Mouse (Mus musculus) telencephalon, adult 2 months (tissue): ENCODE results near the gene Pid1.
"Not testable (repeated sequence)": the region's sequence is repeated elsewhere in the genome, so short reads cannot be mapped to it uniquely, and the experiment has no call there.

Experiments
- DNase-seq: peaks from one replicate; pipeline ENCODE4 v3.0.0-alpha.2; 2011; ENCODE audit warnings: low read depth, low spot score

The Pid1 gene

DNA sequence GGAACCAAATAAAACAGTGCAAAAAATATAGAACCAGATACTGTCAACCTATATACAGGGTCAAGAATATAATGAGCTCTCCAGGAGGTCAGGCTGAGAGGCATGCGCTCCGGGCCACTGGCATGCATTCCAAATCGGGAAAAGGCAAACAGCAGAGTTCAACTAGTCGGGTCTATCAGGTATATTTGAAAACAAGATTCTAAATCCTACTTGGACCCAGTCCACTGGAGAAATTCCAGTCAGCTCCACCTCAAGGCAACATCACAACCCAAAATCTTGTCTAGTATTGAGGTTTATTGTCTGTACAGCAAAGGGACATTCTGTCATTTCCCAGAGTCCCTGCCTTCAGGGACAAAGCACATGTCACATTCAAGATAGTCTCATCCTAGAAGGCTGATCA is 91.0 kb downstream of the Pid1 start:
- DNase-seq: no peak

DNA sequence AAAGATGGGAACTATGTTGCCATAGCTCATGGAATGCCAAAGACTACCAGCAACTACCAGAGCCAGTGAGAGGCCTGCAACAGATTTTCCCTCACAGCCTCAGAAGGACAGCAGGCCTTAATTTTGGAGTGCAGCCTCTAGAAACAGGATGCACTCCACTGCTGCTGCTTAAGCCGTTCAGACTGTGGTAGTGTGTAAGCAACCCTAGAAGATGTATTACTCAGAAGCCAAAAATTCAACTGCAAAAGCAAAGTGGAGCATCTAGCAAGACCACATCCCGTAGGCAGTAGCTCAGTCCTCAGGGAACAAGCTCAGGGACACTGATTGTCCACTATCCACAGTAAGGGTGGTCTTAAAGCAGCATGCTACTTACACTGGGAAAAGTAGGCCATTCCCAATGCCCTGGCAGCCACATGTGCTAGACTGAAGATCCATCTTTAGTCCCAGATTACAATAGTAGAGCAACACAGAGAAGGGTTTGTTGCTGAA is 92.2 kb downstream of the Pid1 start:
- DNase-seq: no peak

DNA sequence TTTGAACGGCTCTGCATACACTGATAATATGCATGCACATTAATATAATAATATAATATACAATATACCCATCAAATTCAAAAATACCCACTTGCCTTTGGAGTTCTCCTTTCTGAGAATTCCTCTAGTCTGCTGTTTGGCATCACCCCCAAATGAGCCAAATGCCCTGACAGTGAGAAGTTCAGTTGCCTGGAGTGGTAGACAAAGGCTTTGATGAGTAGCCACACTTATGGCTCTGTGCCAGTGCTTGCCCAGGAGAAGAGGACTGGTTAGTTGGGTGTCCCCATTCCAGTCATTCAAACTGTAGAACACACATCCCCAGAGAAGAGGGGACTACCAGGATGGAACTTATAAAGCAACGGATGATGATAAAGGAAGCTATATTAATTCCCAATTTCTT is 106.3 kb downstream of the Pid1 start:
- DNase-seq: no peak

DNA sequence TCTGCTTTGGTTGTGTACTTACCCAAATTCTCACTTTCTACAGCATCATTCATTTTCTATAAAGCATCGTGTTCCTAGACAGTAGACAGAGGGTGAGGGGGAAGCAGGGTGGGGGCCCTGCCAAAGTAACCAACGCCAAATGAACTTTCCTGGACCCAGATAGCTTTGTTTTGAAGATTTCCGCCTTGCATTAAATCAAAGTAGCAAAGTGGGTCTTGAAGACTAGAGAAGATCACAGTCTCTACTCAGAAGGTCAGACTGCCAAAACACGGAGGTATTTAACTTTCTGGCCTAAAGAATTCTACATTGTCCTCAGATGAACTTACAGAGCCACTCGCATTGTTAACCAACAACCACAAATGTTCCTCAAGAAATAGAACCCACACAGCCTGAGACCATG is 109.6 kb downstream of the Pid1 start:
- DNase-seq: no peak

DNA sequence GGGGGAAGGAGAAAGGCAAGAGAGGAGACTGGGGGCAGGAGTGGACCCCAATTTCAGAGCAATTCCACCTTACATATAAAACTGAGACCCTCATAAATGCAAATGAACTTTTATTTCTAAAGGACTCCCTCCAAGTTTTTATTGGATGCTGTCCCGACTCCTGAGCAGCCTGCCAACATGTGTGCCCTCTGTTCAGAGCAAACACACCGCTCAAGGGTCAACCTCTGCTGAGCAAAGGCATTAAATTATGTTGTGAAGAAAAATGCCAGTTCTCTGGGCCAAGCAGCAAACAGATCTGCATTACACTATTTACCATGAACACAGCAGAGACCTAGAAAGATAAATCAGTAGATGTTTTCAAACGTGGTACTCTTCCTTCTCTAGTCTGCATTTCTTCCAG is 110.1 kb downstream of the Pid1 start:
- DNase-seq: no peak

DNA sequence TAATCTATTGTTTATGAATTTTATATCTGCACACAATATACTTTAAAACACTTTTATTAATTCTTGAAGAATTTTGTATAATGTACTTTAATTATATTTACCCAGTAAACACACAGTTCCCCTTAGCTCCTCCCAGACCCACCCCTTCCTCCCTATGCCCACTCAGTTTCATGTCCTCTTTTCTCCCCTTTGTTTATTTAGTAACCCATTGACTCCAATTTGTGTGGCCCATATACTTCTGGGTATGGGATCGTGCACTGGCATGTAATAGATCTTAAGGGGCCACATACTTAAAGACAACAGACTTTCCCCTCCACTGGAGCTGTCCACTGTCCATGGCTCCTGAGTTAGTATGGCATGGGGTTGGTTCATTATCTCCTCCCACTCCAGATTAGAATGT is 112.8 kb downstream of the Pid1 start:
- no peak for DNase-seq

DNA sequence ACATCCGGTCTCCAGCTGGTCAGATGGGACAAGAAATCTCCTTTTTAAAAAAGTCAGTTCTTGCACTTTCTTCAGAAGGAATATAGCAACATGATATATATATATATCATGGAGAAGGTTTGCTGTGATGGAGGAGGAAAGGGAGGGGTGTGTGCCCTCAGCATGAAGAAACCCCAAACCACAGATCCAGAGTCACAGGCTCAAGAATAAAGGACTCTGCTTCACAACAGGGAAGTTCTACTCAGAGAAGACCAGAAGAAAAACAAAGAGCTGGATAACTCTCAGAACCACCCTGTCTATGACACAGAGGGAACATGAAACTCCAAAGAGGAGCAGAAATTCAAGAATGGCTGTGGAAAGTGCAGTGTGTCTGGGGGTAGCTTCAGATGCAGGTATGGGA is 113.2 kb downstream of the Pid1 start:
- DNase-seq: no peak

DNA sequence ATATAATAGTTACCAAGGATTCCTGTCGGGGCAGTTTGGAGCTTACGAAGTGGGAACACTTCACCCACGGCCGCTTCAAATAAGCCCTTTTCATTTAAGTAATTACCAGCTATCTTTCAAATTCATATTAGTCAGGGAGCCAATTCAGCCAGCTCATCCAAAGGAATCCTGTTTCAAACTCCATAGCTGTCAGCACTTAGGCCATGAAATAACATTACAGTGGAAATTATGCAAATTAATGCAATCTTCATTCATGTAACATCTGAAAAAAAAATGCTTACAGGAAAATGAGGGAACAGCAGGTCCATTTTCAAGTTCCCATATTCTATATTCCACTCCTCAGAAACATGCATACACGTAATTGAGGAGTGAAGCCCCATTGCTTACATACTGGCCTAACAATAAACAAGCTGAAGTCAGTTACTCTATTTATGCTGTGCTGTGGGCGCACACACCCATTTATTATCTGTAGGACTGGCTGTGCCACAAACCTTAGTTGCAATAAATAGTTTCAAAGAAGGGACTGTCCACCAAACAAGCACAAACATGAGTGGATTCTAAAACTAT is 114.1 kb downstream of the Pid1 start:
- DNase-seq: peak; percentile 51

DNA sequence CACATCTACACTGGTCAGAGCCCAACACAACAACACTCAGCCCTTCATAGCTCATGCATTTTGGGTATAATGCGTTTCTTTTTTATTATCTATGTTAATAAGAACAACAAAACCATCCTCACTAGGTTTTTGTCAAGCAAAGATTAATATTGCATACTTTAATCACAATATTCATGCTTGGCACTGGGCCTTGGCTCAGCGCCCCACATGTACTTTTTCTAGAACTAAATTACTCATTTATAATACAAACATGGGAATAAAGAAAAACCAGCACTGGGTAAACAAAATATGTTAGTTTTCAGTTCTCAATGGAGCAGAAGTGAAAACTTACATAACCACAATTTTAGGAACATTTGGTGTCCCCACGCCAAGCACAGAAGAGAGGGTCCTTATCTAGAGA is 116.9 kb downstream of the Pid1 start:
- no peak for DNase-seq

DNA sequence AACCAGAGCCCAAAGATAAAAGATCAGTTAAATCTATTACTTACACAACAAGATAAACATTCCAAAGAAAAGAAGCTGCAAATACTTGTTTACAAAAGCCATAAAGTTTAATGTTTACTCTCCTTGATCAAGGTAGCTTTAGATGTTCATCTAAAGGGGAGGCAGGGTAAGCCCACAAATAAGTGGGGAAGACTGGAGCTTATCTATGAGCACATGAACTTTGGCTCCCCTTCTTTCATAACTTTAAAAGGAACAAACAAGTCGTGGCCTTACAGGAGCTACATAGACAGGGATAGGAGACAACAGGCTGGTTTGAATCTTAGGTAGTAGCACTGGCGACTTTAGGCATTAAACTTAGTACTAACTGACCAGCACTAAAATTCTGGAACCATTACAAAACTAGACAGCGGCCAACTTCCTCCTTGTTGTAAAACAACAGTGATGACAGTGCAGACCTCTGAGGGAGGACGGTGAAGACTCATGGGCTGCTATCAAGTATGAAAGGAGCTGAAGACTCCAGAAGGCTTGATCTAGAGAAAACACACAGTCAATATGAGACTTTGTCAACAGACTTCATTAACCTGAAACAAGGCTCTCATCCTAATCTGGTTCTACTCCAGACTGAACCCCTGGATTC is 122.7 kb downstream of the Pid1 start:
- DNase-seq: no peak

DNA sequence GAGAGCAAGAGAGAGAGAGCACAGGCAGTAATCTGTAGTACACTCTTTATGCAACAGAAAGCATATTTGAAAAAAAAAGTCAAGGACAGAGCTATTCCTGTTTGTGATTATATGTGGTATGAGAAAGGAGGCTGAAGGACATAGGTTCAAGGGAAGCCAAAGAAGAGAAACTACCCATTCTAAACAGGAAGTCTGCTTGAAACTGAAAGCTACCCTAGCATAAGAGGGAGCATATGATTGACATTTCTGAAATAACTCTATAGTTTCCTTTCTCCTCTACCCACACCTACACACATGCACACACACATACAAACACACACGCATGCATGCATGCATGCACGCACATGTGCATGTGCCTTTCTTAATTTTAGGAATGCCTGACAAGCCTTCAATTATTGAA is 123.8 kb downstream of the Pid1 start:
- DNase-seq: no peak

DNA sequence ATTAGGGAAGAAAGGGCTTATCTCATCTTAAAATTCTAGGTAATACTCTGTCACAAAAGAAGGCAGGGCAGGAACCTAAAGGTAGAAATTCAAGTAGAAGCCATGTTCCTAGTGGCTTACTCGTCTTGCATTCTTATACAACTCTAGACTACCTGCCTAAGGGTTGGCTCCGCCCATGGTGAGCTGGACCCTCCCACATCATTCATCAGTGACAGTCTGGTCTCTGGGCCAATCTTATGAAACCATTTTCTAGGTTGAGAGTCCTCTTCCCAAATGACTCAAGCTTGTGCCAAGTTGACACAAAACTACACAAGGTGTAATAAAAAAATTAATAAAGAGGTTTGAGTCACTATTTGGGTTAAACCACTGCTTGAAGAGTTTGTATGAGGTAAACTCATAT is 133.5 kb downstream of the Pid1 start:
- no peak for DNase-seq

DNA sequence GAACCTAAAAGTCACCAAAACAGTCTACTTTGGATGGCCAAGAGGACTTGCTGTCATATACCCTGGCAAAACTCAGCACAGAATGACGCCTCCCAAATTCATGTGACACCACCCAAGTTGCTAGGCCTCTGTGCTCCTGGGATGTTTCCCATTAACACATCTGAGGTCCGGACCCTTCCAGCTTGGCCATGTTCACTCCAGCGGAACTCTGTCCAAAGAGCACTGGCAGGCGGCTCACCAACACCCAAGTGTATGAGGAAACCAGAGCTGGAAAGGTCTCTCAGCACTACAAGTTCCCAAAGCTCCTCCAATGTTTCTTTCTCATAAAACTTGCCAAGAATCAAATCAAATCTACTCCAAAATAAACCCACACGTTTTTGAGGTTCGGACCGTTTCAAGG is 138.4 kb downstream of the Pid1 start:
- DNase-seq: no peak

DNA sequence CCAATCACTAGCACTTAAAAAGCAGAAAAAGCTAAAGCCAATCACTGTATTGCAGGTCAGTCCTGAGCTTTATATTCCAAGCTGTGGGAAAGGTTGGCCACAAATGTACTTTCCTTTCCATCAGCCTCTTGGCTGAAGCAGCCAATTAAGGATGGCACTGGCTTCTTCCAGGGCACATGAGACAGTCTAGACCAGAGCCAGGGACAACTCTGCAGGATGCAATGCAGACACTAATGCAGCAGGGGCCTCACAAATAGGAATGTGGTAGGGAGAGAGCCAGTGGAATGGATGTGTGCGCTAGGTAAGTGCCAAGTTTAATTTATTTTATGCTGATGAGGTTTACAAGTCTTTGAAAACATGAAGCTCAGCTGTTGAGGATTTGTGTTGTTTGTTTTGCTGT is 141.9 kb downstream of the Pid1 start:
- DNase-seq: no peak

DNA sequence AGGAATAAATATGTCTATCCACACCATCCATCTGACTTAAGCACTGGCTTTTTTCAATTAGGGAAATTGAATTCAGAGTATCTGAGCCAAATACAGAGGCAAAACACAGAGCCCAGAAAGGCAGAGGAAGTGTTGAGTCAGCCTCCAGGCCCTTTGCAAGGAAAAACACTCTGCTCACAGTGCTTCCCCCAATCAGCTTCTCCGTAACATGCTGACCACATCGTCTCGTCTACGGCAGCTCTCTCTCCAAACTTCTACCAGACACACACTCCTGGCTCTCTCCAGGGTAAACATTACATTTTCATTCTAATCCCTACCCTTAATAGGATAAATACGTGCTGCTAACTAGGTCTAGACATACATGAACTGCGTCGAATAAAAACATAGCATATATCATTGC is 145.4 kb downstream of the Pid1 start:
- DNase-seq: no peak

DNA sequence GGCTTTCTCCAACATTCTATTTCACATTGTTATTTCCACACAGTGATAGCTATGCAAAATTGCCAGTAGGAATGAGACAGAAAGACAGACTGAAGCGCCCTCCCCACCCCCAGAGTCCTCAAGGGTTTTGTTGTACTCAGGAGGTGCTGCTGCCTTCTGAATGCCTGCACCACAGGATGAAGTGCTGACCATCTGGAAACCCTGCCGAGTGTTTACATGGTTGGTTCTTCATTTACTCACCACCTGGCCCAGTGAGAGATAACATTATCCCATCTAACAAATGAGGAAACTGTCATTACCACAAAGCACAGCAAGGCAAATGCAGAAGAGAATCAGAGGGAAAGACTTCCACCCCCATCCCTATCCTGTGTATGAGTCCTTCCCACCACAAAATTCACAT is 146.2 kb downstream of the Pid1 start:
- DNase-seq: no peak

DNA sequence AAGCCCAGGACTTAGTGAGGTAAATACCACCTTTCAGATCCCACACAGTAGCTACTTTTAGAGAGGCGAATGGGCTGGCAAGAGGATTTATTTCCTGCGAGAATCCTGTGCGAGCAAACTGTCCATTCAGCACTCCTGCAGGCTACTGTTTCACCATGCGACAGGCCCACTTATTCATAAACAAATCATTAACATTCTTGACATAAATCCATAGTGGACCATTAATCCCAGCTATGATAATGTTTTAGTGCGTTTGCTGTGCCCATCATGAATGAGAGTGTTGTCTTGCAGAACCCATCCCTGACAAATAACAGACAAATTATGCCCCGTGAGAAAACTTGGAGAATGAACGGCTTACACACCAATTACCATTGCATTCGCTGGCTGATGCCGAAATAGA is 152.5 kb downstream of the Pid1 start:
- DNase-seq: no peak

DNA sequence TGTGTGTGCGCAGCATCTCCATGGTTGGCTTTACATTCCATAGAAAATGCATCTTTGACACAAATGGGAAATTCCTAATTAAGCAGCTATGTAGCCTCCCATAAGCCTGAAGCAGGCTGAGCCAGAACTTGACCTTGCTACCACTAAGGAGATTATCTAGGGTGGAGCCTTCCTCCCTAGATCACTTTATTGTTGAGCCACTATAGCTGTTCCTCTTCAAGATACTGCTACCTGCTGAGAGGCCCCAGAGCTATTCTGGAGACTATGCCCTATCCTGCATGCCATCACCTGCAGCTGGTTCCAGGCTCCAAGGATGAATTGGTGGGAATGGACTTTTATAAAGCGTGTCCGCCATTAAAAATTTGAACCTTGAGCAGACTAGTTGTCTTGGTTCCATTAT is 158.2 kb downstream of the Pid1 start:
- not testable (repeated sequence) for DNase-seq

DNA sequence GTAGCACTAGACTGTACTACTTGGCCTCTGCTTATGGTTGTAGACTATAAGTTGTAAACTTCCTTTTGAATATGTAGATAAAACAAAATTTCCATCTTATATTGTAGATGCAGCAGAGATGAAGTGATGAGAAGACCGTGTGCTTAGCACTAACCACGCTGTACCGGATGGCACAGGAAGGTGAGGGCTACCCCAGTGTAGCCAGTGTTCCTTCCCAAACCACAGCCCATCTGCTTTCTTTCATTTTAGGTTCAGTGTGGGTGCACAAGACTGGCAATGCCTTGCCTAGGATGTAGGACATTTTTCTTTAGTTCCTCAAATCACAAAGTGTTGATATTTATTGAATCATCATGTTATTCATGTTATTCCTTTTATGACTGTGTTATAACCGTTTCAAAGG is 160.5 kb downstream of the Pid1 start:
- peak; percentile 73 for DNase-seq

DNA sequence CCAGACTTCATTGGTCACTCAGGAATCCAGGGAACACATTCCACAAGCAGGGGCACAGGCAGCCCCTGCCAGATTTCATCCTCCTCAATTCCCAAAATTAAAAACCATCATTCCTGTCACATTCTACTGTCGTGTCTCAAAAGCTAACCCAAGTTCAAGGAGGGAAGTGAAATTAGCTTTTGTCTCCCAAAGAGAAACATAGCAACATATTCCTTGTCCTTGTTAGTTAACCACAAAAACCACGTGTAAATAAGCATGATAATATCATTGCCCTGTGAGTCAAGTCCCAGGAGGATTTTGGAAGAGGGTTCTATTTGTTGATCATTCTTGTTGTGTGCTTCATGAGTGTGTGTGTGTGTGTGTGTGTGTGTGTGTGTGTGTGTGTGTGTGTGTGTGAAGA is 164.1 kb downstream of the Pid1 start:
- DNase-seq: no peak

DNA sequence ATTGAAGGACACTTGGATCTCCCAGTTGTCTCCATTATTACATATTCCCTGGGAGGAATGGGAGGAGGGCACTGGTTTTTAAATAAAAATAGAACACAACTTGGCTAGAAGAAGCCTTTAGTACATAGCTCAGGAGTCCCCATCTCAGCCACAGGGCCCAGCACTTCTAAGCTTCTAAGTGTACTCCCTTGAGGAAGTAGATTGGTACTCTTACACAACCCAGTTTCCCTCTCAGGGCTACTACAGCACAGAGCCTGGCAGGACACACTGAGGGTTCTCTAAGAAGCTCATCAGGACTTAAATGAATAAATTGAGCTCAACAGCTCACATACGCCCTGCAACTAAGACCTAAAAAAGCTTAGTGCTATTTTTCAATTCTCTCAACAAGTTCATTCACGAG is 165.1 kb downstream of the Pid1 start:
- no peak for DNase-seq

DNA sequence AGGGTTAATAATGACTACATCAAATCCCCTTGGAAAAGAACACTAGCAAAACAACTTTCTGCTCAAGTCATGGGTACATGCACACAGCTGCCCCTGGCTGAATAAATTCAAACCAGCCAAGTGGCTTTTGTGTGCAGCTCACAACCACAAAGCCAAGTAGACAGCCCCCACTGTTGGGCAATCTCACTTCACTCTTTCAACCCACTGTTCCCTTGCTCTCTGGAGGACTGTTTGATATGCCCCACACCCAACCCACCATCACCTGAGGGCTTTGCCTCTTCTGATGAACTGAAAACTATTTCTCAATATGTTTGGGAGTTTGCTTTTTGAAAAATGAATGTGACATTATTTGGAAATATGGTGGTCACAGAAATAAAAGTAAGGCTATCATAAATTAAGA is 171.8 kb downstream of the Pid1 start:
- DNase-seq: no peak

DNA sequence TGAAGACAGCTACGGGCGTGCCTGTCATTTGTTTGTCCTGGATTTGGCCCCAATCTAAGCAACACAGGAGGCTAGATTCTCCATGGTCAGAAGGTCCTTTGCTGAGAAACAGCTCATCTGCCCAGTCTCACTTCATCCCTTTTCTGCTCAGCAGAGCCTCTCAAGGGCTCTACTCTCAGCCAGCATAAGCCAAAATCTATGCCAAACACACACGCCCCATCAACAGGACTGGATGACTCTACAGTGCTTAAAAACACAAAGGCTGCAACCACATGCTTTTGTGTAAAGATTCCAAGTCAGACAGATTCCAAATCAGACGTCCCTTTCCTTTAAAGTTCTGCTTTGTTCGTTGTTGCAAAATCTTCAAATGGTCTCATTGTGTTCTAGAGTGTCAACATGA is 174.5 kb downstream of the Pid1 start:
- no peak for DNase-seq
